Mouse (Mus musculus): Measurements from ENCODE around the gene Mafk.
A peak's percentile ranks its signal among the peaks of the same experiment; 100 is the strongest.

GRCm38 (mm10) chr5:139838476-139838892 is 47.2 kb downstream of the Mafk start:
- TF ChIP-seq CTCF (IDR thresholded peaks at IDR 0.05; ENCODE audit: low read depth): peak; percentile 70
- no peak for TF ChIP-seq EP300 (optimal IDR thresholded peaks at IDR 0.05)

Measured in stomach, postnatal 0 days (tissue).